Mouse (Mus musculus): ENCODE results near the gene Rhoa.

Gene Rhoa

DNA sequence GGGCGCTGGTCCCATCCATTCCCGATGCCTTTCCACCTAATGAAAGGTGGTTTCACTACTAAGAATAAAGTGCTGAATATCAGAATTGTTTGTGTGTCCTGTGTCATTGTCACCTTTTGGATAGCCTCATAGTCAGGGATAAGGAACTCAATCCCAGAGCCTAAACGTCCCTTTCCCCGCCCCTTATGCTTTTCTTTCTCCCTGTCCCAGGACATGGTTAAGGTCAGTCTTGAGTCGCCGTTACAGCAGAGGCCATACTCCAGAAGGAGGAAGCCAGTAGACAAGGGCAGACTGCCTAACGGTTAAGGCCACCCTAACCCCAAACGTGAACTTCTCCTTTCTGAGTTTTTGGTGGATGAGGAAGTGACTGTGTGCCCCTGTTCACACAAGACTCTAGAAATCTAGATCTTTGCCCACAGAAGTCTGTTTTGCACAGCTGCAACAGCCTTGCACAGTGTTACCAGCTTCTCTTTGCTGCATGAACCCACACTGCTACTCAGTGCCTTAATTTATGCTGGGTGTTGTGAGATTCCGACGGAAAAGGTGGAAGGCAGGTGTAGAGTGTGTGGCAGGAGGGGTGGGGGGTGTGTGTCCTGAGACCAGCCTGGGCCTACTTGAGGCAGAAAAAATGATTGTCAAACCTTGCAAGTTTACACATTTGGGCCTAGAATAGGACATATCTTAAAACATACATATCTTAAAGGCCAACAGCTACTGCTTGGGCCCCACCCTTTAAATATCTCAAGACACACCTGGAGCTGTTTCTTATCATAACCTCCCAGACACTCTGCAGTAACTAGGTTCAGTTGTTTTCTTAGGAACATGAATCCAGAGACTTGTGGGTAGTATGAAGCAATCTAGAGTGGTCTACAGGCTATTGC lies 34.6 kb downstream of the Rhoa start:
- DNase-seq (ENCODE audit: low read depth, low spot score) = peak; percentile 22

DNA sequence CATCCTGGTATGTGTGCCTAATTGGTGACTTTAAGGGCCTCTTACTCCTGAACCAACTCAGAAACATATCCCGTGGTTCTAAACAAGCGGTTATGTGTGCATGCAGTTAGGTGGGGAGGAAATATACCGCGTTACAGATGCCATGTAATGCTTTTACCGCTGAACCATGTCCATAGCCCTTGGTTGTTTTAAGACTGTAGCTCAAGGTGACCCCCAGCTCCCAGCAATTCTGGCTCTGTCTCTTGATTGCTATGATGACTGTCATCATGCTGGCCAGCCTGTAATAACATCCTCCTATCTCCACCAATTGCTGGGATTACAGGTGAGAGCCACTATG lies 35.2 kb downstream of the Rhoa start:
- DNase-seq (ENCODE audit: low read depth, low spot score) = no peak

DNA sequence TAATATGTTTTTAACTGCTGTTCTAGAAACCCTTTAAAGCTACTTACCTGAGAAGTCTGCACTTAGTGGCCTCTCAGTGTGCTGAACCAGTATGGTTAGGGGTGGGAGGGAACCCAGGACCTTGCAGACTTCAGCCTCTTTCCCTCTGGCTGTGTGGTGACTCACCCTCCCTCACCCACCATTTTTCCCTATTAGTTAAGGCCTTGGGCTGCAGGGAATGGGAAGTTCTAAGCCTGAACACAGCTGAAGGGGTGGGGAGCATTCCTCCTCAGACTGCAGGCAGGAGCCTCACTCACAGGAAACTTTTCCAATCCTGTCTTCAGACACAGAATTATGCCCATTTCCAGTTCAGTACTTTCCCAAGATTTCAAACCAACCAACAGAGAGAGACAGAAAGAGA lies 35.9 kb downstream of the Rhoa start:
- no peak for DNase-seq (ENCODE audit: low read depth, low spot score)

DNA sequence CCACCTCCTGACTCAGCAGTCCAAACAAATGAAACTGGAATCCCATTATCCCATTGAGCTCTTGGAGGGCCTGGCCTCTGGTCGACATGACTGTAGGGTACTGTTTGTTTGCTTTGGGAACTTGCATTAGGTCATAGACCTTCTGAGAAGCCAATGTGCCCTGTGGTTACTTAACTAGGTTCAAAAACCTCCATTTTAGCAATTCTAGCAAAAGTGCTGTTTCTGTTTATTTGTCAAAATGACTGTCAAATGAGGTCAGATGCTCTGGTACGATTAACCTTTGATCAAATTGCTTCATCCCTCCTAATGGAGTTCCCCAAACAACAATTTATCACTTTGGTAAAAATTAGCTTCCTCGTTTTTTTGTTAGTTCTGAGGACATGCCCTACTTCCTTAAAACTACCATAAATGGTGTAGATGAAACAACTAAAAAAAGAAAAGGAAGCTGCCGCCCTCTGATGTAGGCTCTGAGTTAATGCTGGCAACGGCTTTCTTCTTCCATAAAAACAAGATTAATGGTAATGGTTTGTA lies 36.4 kb downstream of the Rhoa start:
- DNase-seq (ENCODE audit: low read depth, low spot score) = peak; percentile 38

DNA sequence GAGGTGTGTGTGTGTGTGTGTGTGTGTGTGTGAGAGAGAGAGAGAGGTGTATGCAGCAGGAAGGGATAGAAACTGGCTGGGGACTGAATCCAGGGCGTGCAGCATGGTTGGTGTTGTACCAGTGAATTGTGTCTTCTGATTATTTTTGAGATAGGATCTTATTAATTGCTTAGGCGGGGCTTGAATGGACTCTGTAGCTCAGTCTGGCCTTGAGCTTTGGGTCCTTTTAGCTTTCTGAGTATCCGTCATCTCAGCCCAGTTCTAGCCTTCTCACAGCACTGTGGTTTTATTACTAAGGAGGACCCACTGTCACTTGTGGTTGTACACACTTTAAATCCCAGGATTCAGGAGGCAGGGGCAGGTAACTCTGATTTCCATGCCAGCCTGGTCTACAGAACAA lies 37.4 kb downstream of the Rhoa start:
- no peak for DNase-seq (ENCODE audit: low read depth, low spot score)

DNA sequence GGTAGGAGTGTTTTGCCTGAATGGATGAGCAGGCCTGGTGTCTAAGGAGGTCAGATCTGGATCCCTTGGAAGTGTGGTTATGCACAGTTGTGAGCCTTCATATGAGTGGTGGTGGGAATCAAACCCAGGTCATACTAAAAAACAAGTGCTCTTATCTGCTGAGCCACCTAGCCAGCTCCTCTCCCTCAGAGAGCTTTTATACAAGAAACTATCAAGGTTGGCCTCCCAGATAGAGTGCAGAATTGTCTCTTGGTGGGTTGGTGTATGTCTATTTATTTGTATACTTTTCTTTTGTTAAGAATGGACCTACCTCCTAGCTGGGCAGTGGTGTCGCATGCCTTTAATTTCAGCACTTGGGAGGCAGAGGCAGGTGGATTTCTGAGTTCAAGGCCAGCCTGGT lies 37.9 kb downstream of the Rhoa start:
- DNase-seq (ENCODE audit: low read depth, low spot score) = no peak

DNA sequence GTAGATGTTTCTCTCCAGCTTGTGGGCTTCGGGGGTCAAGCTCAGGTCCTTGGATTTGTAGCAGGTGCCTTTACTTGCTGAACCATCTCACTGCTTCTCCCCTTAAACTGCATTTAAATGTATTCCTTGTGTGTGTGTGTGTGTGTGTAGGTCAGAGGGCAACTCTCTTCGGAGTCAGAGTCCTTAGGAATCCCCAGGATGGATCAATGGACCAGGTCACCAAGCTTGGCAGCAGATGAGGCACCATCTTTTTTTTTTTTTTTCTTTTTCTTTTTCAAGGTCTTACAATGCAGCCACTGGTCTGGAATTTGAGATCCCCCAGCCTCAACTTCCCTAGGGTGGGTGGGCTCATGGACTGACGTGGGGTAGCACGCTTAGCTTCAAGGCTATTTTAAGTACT lies 38.5 kb downstream of the Rhoa start:
- DNase-seq (ENCODE audit: low read depth, low spot score) = no peak

DNA sequence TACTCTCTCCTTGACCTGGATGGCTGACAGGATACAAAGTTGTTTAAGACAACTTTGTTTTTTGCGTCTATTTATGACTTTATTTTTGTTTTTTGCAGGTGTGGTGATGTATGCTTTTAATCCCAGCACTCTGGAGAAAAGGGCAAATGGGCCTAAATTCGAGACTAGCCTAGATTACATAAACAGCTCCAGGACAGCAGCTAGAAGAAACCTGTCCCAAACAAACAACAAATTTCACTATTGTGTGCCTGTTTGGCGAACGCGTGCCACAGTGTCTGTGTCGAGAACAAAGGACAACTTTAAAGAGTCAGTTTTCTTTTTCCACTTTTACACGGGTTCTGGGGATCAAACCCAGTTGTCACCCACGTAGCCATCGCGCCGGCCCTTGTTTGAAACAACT lies 41.1 kb downstream of the Rhoa start:
- no peak for DNase-seq (ENCODE audit: low read depth, low spot score)

DNA sequence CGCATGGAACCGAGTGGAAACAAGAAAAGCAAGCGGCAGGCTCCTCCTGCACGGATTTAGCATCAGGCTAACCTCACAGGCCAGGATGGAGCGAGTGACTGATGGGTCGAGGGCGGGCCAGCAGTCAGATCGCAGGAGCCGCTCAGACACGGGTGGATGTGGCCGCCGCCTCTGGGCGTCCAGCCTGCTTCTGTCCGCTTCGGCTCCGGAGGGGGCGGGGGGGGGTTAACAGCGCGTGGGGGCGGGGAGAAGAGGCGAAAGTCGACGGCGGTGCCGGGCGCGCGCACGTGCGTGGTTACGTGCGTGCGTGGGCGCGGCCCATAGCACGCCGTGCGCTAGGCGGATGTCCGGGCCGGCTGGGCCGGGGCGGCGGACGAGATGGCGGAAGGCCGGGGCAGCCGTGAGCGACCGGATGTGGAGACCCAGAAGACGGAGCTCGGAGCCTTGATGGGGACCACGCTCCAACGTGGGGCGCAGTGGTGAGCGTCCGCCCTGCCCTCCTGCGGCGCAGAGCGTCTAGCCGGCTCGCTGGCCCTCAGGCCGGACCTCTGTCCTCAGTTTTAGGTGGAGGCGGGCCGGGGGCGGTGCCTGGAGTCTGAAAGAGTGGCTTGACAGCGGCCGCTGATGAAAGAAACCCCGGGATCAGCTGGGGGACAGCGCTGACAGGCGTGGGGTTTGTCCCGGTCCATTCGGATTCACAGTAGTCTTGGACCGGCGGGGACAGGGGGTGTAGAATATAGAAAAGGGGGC lies 41.8 kb downstream of the Rhoa start, which contains the start of gene Usp4:
Gene Usp4 (plus strand): TSS at position 314 of the 750 bp plus-strand sequence.
- peak; percentile 92 for DNase-seq (ENCODE audit: low read depth, low spot score)

DNA sequence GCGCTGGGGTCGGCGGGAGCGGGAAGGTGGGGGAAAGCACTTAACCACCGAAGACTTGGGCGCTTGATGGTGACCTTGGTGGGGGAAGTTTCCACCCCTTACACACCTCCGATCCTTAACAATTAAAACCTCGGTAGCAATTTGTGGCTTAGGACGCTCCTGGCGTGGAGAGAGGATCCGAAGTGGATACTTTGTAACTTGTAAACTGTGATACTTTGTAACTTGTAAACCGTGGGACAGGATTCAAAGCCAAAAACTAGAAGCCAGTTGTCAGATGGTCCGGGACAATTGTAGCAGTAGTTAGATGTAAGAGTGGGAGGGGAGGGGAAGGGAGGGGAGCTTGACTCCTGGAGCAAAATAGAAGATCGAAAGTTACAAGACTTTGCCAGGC lies 42.4 kb downstream of the Rhoa start:
- peak; percentile 36 for DNase-seq (ENCODE audit: low read depth, low spot score)

DNA sequence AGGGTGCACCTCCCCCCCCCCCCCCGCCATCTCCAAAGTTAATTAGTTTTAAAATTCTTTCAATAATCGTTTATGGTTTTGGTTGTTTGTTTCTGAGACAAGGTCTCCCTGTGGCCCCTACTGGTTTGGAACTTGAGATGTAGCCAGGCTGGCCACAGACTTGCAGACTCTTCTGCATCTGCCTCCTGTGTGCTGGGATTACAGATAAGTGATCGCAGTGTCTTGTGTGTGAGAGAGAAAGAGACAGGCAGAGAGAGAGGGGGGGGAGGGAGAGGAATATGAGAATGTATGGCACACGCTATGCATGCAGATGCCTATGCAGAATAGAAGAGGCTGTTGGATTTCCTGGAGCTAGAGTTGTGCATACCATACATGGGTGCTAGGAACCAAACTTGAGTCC lies 43.8 kb downstream of the Rhoa start:
- no peak for DNase-seq (ENCODE audit: low read depth, low spot score)

DNA sequence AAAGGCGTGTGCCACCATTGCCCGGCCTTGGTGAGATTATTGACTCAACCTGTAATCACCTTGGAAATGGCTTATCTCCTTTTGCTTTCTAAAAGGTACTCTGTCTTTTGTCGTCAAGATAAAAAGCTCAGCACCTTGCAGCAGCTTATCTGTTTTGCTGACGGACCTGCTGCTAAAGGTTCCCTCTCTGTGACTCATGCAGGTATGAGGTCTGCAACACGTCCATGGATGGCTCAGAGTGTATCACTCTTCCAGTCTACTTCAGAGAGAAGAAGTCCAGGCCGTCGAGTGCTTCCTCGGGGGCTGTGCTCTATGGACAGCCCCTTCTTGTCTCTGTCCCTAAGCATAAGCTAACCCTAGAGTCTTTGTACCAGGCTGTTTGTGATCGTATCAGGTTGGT lies 72.3 kb downstream of the Rhoa start:
- DNase-seq (ENCODE audit: low read depth, low spot score) = no peak

DNA sequence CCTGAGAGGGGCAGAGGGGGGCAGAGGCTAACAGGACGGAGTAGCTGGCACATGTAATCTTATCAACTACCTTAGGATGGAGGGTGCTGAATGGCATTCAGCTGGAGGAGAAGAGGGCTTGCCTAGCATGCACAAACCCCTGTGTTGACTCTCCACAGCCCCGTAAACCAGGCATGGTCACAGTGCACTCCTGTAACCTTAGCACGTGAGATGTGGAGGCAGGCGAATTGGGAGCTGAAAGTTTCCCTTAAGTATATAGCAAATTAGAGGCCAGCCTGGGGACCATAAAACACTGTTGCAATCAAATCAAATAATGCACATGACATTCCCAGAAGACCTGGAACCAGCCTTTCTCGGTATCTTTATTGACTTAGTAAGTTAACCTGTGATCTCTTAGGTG lies 72.8 kb downstream of the Rhoa start:
- DNase-seq (ENCODE audit: low read depth, low spot score) = no peak

DNA sequence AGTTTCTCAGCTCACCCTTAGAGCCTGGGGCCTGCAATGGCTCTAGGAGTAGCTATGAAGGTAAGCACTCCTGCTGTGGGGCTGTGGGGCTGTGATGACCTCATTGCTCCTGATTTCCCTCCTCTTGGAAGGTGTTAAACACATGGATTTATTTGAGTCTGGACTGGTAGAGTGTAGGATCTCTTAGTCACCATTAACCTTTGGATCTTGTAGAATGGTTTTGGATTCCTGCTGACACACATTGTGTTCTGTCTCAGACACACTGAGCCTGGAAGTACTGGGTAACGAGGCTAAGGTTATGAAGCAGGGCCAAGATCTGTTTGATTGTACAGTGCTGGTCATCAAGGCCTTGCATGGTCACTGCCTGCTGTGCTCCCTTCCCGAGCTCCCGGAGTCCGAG lies 73.4 kb downstream of the Rhoa start:
- no peak for DNase-seq (ENCODE audit: low read depth, low spot score)

DNA sequence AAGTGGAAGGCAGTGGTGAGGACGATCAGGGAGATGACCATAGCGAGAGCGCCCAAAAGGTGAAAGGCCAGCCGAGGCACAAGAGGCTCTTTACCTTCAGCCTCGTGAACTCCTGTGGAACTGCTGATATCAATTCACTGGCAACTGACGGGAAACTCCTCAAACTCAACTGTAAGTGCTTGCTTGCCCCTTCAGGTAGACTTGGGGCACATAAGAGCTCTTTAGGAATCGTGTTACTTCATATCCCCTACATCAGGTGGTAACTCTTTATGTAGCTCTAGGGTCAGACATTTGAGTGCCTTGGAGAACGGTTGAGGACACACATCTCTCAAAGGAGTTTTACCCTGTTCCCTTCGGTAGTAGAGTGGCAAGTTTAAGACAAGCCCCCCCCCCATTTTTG lies 75.5 kb downstream of the Rhoa start:
- DNase-seq (ENCODE audit: low read depth, low spot score) = no peak

DNA sequence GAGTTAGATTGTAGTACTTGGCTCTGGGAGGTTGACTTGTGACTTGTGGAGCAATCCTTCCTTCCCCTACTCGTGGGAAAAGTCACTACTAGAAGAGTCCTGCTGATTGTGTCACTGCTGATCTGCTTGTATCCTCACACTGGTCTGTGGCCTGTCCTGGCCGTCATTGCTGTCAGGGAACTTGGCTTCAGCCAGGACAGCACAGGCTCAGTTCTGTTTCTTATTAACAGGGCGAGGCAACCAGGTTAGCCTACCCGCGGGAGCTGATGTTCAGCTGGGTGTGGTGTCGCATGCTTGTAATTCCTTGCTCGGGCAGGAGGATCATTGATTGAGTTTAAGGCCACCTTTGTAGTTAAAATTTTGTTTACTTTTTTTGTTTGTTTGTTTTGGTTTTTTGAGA lies 79.1 kb downstream of the Rhoa start:
- no peak for DNase-seq (ENCODE audit: low read depth, low spot score)

DNA sequence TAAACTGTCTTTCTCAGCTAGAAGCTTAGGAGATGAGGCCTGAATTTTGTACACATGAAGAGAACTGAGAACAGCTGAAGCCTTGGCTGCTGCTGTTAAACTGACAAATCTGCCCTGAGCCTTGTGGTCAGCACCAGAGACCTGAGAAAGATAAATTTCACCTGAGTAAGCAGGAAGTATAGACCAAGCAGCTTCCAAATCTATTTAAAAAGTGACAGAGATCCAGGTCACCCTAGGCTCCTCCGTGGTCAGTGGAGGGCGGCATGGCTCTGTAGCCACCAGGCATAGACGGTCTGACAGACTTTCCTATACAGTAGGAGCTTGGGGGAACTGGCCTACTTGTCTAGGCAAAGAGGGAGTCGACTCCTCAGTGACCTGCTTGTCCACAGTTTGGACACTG lies 80.9 kb downstream of the Rhoa start:
- DNase-seq (ENCODE audit: low read depth, low spot score) = no peak

All from CD4-positive, CD25-positive, alpha-beta regulatory T cell, adult 2 months (primary cell).